Mouse (Mus musculus) heart, embryonic 11.5 days (tissue): ENCODE measurements around the gene St3gal6. TPM values are rescaled to one million over a fixed set of nuclear protein-coding genes. Genes with fewer than 3 reads are reported as not detected.

Experiments used
- ATAC-seq: fragments of 200-750 bp; cut with Nextera tagmentation; replicated peaks from 2 replicates; pipeline ENCODE4 v1.8.0; 2017; ENCODE audit warnings: moderate library complexity; ENCODE audit not compliant: insufficient number of reproducible peaks, low FRiP score, low TSS enrichment
- H3K27ac ChIP-seq: fragments of 300-500 bp; sonication (generic); 2 replicates; pipeline ENCODE4 v1.5.1; 2014; ENCODE audit warnings: mild to moderate bottlenecking, low read depth, low read length
- H3K27me3 ChIP-seq: fragments of 300-500 bp; sonication (generic); 2 replicates; pipeline ENCODE4 v1.6.1; 2014; ENCODE audit warnings: mild to moderate bottlenecking, low read length, mixed read lengths; ENCODE audit not compliant: control insufficient read depth, insufficient read depth
- H3K36me3 ChIP-seq: fragments of 300-500 bp; sonication (generic); 2 replicates; pipeline ENCODE4 v1.6.1; 2014; ENCODE audit warnings: mild to moderate bottlenecking, low read length, moderate library complexity, mixed read lengths; ENCODE audit not compliant: control insufficient read depth, insufficient read depth
- H3K4me1 ChIP-seq: fragments of 300-500 bp; sonication (generic); 2 replicates; pipeline ENCODE4 v1.6.1; 2014; ENCODE audit warnings: low read length; ENCODE audit not compliant: control insufficient read depth, insufficient read depth
- H3K4me2 ChIP-seq: fragments of 300-500 bp; sonication (generic); 2 replicates; pipeline ENCODE4 v1.6.1; 2014; ENCODE audit warnings: mild to moderate bottlenecking, moderate library complexity
- H3K4me3 ChIP-seq: fragments of 300-500 bp; sonication (generic); 2 replicates; pipeline ENCODE4 v1.5.1; 2014; ENCODE audit warnings: low read depth, low read length
- H3K9ac ChIP-seq: fragments of 300-500 bp; sonication (generic); 2 replicates; pipeline ENCODE4 v1.6.1; 2014; ENCODE audit warnings: mild to moderate bottlenecking, low read depth, low read length, moderate library complexity
- H3K9me3 ChIP-seq: fragments of 300-500 bp; sonication (generic); replicated peaks from 2 replicates; pipeline ENCODE4 v1.6.1; 2016; ENCODE audit warnings: low read length; ENCODE audit not compliant: control insufficient read depth
- WGBS: fragments of 180-500 bp; shearing (Covaris S2); extraction: QIAGEN DNeasy Blood & Tissue Kit; methylation state at CpG from one replicate; pipeline ENCODE4 v1.1.7; 2014; ENCODE audit not compliant: insufficient replicate concordance; 5-methylcytosine and 5-hydroxymethylcytosine counted together
- polyA plus RNA-seq: library from polyadenylated mRNA; unstranded; fragments of >200 nt; fragmentation: Nextera tagmentation; extraction: Ambion mirVana; gene quantifications from 2 replicates; pipeline ENCODE4 v1.2.1, GENCODE M21; 2014

The St3gal6 gene
- polyA plus RNA-seq, 1 experiment from 2014 or later = 17.7 TPM

GRCm38 (mm10) chr16:58516161-58516560 lies 7.9 kb downstream of the St3gal6 start:
- ATAC-seq = no peak
- H3K9ac ChIP-seq = no peak overlapping the region
- no peaks in the 10 kb centered on the region for H3K27me3 ChIP-seq
- no peaks in the 10 kb centered on the region for H3K36me3 ChIP-seq
- H3K27ac ChIP-seq = no peak overlapping the region
- no peak overlapping the region for H3K4me2 ChIP-seq
- no peak overlapping the region for H3K4me3 ChIP-seq
- 92% methylated on average over 2 of the region's 2 CpGs for WGBS
- no peaks in the 10 kb centered on the region for H3K9me3 ChIP-seq
- H3K4me1 ChIP-seq = peaks cover 32% of the 10 kb centered on the region

GRCm38 (mm10) chr16:58514565-58514964 lies 9.5 kb downstream of the St3gal6 start:
- no peaks in the 10 kb centered on the region for H3K36me3 ChIP-seq
- no peak overlapping the region for H3K27ac ChIP-seq
- ATAC-seq = no peak
- H3K27me3 ChIP-seq = no peaks in the 10 kb centered on the region
- H3K4me3 ChIP-seq = no peak overlapping the region
- 70% methylated on average over 9 of the region's 9 CpGs for WGBS
- H3K9ac ChIP-seq = no peak overlapping the region
- no peaks in the 10 kb centered on the region for H3K9me3 ChIP-seq
- H3K4me1 ChIP-seq = peaks cover 35% of the 10 kb centered on the region
- no peak overlapping the region for H3K4me2 ChIP-seq

GRCm38 (mm10) chr16:58513755-58514154 lies 10.3 kb downstream of the St3gal6 start:
- Histone ChIP-seq H3K27ac (peak overlapping the region; percentile 83), H3K4me2 (peak overlapping the region; percentile 32), H3K9ac (0 out of 2 replicates have a peak overlapping the region, but pooled peaks have one; percentile 11), H3K9me3 (no peaks in the 10 kb centered on the region), H3K4me1 (peaks cover 35% of the 10 kb centered on the region), H3K27me3 (no peaks in the 10 kb centered on the region), H3K4me3 (no peak overlapping the region), H3K36me3 (no peaks in the 10 kb centered on the region)
- ATAC-seq = no peak
- WGBS = 28% methylated on average over 6 of the region's 6 CpGs

GRCm38 (mm10) chr16:58512887-58513286 lies 11.2 kb downstream of the St3gal6 start:
- H3K4me1 ChIP-seq = peaks cover 35% of the 10 kb centered on the region
- no peak; the same call in 1 of the 2 replicates for ATAC-seq

GRCm38 (mm10) chr16:58512181-58512761 lies 11.8 kb downstream of the St3gal6 start:
- ATAC-seq = 0 out of 2 replicates have a peak, but pooled peaks have one; percentile 61
- WGBS = 29% methylated on average over 9 of the region's 9 CpGs
- peak overlapping the region; percentile 83 for H3K27ac ChIP-seq
- no peak overlapping the region for H3K4me3 ChIP-seq
- H3K4me2 ChIP-seq = peak overlapping the region; percentile 47
- no peak overlapping the region for H3K9ac ChIP-seq
- H3K27me3 ChIP-seq = no peaks in the 10 kb centered on the region
- peaks cover 38% of the 10 kb centered on the region for H3K4me1 ChIP-seq
- H3K36me3 ChIP-seq = no peaks in the 10 kb centered on the region
- H3K9me3 ChIP-seq = no peaks in the 10 kb centered on the region

More at GRCm38 (mm10) chr16:58512887-58513286, 11.2 kb downstream of the St3gal6 start:
- peak overlapping the region; percentile 83 for H3K27ac ChIP-seq
- H3K9me3 ChIP-seq = no peaks in the 10 kb centered on the region
- peak overlapping the region; percentile 47; the same call in 1 of the 2 replicates for H3K4me2 ChIP-seq
- H3K27me3 ChIP-seq = no peaks in the 10 kb centered on the region
- H3K9ac ChIP-seq = no peak overlapping the region
- no peaks in the 10 kb centered on the region for H3K36me3 ChIP-seq
- WGBS = 45% methylated on average over 3 of the region's 3 CpGs
- no peak overlapping the region for H3K4me3 ChIP-seq

- no peak for ATAC-seq
- Histone ChIP-seq H3K27ac (no peak overlapping the region), H3K4me1 (peaks cover 9% of the 10 kb centered on the region; the same call in 1 of the 2 replicates), H3K36me3 (no peaks in the 10 kb centered on the region), H3K9me3 (no peaks in the 10 kb centered on the region), H3K4me2 (no peak overlapping the region), H3K9ac (no peak overlapping the region), H3K27me3 (no peaks in the 10 kb centered on the region), H3K4me3 (no peak overlapping the region)
These were observed 19.1 kb downstream of the St3gal6 start for GRCm38 (mm10) chr16:58504945-58505344.

- 63% methylated on average over 6 of the region's 6 CpGs for WGBS
- H3K9me3 ChIP-seq = no peaks in the 10 kb centered on the region
- H3K4me1 ChIP-seq = peaks cover 19% of the 10 kb centered on the region
- no peak for ATAC-seq
- H3K27ac ChIP-seq = no peak overlapping the region
- no peak overlapping the region for H3K4me3 ChIP-seq
- no peaks in the 10 kb centered on the region for H3K27me3 ChIP-seq
- H3K9ac ChIP-seq = no peak overlapping the region
- H3K4me2 ChIP-seq = no peak overlapping the region
- H3K36me3 ChIP-seq = no peaks in the 10 kb centered on the region
These were observed 21.5 kb downstream of the St3gal6 start for GRCm38 (mm10) chr16:58502566-58502965.

- no peaks in the 10 kb centered on the region for H3K36me3 ChIP-seq
- H3K9me3 ChIP-seq = no peaks in the 10 kb centered on the region
- no peak overlapping the region for H3K4me3 ChIP-seq
- H3K4me1 ChIP-seq = peaks cover 19% of the 10 kb centered on the region
- H3K4me2 ChIP-seq = no peak overlapping the region
- no peak overlapping the region for H3K9ac ChIP-seq
- peak overlapping the region; percentile 73; the same call in 1 of the 2 replicates for H3K27ac ChIP-seq
- H3K27me3 ChIP-seq = no peaks in the 10 kb centered on the region
- no peak for ATAC-seq
- 41% methylated on average over 6 of the region's 6 CpGs for WGBS
These were observed 22.2 kb downstream of the St3gal6 start for GRCm38 (mm10) chr16:58501760-58502301.

- Histone ChIP-seq H3K4me2 (no peak overlapping the region), H3K4me1 (peaks cover 19% of the 10 kb centered on the region), H3K4me3 (no peak overlapping the region), H3K9ac (no peak overlapping the region), H3K36me3 (no peaks in the 10 kb centered on the region), H3K27ac (no peak overlapping the region), H3K9me3 (no peaks in the 10 kb centered on the region), H3K27me3 (no peaks in the 10 kb centered on the region)
- ATAC-seq = no peak
- WGBS = 76% methylated on average over 5 of the region's 5 CpGs
These were observed 24.4 kb downstream of the St3gal6 start for GRCm38 (mm10) chr16:58499650-58500049.
